Mouse (Mus musculus) mouse trophoblast stem cell (cell line): Measurements from ENCODE around the gene Fosl2.

Experiments used
- in situ Hi-C, 2 experiments: fragments of 300-500 bp; cut with MseI, MboI; formaldehyde crosslinking; loops; 2 replicates in 1 of 2; 3 replicates in 1 of 2; pipeline ENCODE4 v1.15.1; 2025

Gene Fosl2

GRCm38 (mm10) chr5:32133549-32134004, 2.0 kb upstream of the Fosl2 start:
- in situ Hi-C loops, result loop anchor here in 1 of 2 experiments (10.0 kb wide), 1 partner anchor 209 kb away; no protein-coding TSS in a partner anchor

GRCm38 (mm10) chr5:32134051-32134732, 1.4 kb upstream of the Fosl2 start:
- in situ Hi-C loops, result loop anchor here in 1 of 2 experiments (10.0 kb wide), 1 partner anchor 209 kb away; no protein-coding TSS in a partner anchor

DNA sequence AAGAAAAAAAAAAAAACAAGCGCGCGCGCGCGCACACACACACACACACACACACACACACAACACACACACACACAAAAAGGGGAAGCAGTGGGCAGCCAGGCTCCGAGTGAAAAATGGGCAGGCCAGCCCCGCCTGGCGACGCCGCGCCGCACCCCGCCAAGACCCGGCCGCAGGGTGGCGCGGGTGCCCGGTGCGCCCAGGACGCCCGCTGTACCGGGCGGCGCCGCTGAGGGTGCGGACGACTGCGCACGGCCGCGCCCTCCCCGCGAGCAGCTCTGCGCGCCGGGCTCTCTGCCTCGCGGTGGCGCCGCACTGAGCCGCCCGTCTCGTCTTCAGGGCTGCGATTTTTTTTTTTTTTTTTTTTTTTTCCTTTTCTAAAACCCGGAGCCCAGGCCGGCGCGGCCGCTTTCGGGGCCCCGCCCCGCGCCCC, 682 bp upstream of the Fosl2 start:
- in situ Hi-C loops, result loop anchor here in 1 of 2 experiments (10.0 kb wide), 1 partner anchor 210 kb away; no protein-coding TSS in a partner anchor

- in situ Hi-C loops, result loop anchor here in 1 of 2 experiments (10.0 kb wide), 1 partner anchor 212 kb away; no protein-coding TSS in a partner anchor
Observed at GRCm38 (mm10) chr5:32136301-32136863, 781 bp downstream of the Fosl2 start.

DNA sequence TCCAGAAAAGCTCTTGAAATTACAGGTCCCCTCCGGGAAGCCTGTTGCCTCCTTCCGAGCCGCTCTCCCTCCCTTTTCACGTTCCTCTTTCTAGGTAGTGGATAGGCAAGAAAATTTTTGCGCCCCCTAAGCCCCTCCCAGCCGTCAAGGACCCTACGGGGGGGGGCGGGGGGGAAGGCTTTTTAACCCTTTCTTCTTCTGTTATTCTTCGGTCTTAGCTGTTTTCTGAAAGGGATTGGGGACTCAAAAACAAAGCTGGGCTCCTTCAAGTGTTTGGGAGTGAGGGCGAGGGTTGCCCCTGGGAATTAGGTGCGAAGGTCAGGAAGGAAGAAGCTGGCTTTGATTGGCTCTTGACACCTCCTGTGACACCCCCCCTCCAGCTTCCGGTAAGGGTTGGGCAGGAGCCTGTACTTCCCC, 1.5 kb downstream of the Fosl2 start:
- in situ Hi-C loops, result loop anchor here in 1 of 2 experiments (10.0 kb wide), 1 partner anchor 212 kb away; no protein-coding TSS in a partner anchor

- in situ Hi-C loops, result loop anchor here in 1 of 2 experiments (10.0 kb wide), 1 partner anchor 214 kb away; no protein-coding TSS in a partner anchor
Observed at GRCm38 (mm10) chr5:32138446-32139195, 3.0 kb downstream of the Fosl2 start.

- in situ Hi-C loops, result loop anchor here (5.0 to 10.0 kb wide), 3 partner anchors 55 to 215 kb away; no protein-coding TSS in a partner anchor
Observed at GRCm38 (mm10) chr5:32139516-32140037, 4.0 kb downstream of the Fosl2 start.

DNA sequence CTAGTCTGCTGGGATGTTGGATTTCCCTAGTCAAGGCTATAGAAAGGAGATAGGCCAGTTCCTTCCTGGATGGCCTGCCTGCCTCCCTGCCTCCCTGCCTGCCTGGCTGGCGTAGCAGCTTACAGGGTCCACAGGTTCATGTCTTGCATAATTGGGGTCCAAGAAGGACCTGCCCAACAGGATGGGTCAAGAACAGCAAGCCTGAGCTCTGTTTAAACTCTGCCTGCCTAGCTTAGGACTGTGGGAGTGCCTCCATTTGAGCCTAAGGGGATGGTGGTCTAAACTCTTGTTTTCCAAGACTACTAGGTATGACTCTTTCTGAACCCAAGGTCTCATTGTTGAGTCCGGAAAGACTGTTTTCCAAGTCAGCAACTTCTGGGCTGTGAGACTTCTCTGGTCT, 6.3 kb downstream of the Fosl2 start:
- in situ Hi-C loops, result loop anchor here (5.0 to 10.0 kb wide), 2 partner anchors 53 to 215 kb away; no protein-coding TSS in a partner anchor

- in situ Hi-C loops, result loop anchor here (5.0 to 10.0 kb wide), 2 partner anchors 51 to 216 kb away; no protein-coding TSS in a partner anchor
Observed at GRCm38 (mm10) chr5:32143433-32143970, 7.9 kb downstream of the Fosl2 start.

DNA sequence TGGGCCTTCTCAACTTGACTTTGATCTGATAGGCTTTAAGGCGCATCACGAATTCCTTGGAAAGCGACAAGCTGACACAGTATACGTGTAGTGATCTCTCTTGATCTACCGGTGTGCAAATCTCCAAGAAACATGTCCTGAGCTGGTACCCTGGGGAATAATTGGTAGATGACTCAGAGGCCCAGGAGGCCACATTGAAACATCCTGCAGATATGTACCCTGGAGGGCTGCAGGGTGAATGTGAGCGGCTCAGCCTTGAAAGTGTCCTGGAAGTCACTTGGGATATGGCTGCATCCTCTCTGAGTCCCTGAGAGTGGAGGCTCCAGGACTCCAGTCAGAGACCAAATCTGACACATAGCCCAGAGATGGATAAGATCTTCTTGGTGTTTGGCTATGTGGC, 10.7 kb downstream of the Fosl2 start:
- in situ Hi-C loops, result loop anchor here in 1 of 2 experiments (10.0 kb wide), 1 partner anchor 49 kb away; no protein-coding TSS in a partner anchor

DNA sequence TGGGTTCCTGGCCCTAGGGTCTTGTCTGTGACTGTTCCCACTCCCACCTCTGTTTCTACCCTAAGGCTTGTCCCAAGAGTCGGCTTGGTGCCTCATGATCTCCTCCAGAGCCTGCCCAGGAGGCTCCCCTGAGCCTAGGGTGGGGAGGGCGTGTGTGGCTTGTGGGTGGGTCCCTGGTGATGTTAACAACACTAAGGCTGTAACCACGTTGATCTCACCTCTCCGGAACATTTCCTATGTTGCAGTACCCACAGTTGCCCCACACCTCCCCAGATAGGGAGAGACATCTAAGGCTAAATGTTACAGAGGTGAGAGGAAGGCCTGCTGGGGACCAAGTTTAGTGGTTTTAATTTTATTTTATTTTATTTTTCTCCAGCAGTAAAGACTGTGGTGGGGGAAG, 13.0 kb downstream of the Fosl2 start:
- in situ Hi-C loops, result loop anchor here in 1 of 2 experiments (10.0 kb wide), 1 partner anchor 46 kb away; no protein-coding TSS in a partner anchor

DNA sequence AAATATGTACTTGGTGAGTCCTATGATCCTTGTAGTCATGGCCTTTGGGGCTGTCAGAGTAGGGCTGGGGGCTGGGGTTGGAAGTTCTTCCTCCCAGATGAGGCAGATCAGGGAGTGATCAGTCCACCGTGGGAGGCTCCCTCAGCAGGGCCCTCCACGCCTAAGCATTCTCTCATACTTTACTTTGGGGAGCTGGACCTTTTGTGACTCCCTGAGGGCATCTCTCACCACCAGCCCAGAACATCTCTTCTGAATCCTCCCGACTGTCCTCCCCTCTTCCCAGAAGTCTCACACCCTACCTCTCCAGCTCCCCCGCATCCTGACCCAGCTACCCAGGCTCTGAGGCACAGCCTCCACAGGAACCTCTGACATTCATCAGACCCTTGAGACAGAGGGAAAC, 15.6 kb downstream of the Fosl2 start:
- in situ Hi-C loops, result no loop called here

DNA sequence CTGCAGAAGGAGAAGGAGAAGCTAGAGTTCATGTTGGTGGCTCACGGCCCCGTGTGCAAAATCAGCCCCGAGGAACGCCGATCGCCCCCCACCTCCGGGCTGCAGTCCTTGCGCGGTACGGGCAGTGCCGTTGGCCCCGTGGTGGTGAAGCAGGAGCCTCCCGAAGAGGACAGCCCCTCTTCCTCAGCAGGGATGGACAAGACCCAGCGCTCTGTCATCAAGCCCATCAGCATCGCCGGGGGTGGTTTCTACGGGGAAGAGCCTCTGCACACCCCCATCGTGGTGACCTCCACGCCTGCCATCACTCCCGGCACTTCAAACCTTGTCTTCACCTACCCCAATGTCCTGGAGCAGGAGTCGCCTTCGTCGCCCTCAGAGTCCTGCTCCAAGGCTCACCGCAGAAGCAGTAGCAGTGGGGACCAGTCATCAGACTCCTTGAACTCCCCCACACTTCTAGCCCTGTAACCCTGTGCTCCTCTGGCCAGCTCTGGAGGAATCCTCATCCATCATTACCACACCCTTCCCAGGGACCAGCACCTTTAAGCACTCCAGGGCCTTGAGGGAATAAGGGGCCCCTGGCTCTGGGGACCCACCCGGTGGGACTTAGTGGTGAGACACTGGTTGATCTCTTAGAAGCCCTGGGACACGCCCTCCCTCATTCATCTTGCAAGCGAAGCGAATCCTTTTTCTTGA, 17.3 kb downstream of the Fosl2 start:
- in situ Hi-C loops, result no loop called here

- in situ Hi-C loops, result no loop called here
Observed at GRCm38 (mm10) chr5:32153418-32153740, 17.8 kb downstream of the Fosl2 start.

DNA sequence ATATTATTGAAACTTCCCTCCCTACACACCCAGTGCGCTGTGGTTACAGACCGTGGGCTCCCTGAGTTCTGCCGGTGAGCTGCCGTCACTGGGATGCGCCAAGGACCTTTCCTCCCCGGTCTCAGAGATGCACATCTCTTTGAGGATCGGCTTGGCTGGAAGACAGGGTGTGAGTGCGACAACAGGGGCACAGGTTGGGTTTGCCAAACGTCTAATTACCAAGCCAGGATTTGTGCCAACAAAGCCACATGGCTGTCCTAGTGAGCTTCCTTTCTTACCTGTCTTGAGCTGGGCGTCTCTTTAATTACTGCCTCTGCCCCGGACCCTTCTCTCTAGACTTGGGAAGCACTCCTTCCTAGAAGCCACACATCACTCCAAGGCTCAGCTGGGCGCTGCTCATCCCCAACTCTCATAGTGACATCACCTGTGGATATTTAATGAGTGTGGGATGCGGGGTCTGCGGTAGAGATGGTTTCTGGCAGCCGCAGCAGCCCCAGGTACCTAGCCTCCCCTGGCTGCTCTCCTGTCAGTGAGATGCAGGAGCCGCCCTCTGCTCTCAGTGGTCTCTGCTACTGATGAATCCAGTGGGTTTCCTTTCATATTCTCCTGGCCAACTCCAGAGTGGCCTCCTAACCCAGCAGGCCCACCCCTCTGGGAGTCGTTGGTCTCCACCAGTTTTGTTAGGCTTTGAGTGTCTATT, 18.3 kb downstream of the Fosl2 start:
- in situ Hi-C loops, result no loop called here

- in situ Hi-C loops, result no loop called here
Observed at GRCm38 (mm10) chr5:32154931-32155688, 19.5 kb downstream of the Fosl2 start.

GRCm38 (mm10) chr5:32155927-32156326, 20.3 kb downstream of the Fosl2 start:
- in situ Hi-C loops, result no loop called here

DNA sequence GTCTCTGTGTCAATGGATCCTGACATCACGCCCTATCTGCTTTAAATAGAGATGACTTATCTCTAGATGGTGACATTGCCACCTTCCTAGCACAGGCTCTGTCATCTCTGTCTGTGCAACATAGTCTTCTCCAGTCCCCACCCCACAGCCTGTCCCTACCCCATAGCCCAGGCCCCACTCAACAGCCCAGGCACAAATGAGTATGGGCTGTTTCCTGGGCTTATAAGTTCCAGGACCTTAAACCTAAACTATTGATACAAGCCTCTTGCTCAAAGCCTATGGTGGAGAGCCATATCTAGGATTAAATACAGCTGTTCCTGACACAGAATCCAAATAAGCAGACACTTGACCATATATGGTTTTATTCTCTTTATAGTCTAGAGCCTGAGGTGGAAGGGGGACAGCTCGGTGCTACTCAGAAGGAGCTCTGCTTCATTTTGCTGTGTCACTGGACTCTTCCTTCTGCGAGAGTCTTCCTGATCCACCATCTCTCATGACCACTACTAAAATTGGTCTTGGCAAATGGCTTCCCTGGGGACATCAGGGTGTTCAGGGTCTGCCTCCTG, 28.0 kb downstream of the Fosl2 start:
- in situ Hi-C loops, result no loop called here

DNA sequence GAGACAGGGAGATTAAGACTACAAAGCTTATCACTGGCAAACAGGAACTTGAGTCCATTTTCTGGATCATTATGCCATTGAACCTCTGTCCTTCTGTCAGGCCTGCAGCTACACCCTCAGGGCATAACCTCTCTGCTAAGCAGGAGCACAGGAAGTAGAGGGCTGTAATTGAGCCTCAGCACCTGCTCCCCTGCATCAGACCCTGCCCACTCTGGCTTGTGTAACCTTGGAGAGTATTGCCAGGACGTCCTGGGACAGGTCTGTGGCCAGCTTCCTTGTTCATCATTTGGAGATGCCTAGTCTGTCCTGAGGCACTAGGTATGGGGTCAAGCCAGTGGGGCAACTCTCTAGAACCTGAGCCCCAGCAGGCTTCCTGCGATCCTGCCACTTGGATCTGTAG, 36.6 kb downstream of the Fosl2 start:
- in situ Hi-C loops, result no loop called here
